Mouse (Mus musculus): ENCODE data around the gene Cfap43. TPM values are rescaled to one million over a fixed set of nuclear protein-coding genes. Genes with fewer than 3 reads are reported as not detected.

Cfap43 gene
- polyA plus RNA-seq, 1 experiment from 2014 or later: 0.15 TPM

DNA sequence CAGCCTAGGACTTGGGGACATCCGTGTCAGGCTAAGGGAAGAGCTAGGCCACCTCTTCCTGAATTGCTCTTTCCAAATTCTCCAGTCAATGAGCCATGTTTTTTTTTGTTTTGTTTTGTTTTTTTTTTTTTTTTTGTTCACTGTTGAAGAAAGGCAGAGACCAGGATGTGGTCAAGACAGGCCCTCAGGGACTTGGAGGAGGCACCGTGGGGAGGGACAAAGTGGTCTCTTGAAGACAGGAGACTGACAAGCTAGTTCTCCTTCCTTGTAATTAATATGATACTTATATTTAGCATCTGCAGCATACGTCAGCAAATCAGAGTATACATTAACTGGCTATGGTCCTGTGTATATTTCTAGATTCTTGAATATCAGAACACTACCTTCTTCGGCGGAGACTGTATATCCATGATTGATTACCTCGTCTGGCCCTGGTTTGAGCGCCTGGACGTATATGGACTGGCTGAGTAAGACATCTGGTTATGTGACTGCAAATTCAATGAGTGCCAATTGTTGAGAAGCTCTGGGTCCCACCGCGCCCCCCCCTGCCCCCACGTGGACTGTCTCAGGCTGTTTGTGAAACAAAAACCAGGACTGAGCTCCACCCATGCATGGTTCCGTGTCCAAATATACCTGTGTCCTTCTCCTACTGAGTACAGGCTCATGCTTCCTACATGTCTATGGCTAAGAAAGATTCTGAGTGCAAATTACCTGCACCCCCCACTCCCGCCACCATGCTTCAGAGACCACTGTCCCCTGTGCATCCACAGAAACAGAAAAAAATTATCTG lies 34.6 kb downstream of the Cfap43 start:
- Histone ChIP-seq H3K36me3 (ENCODE audit: control insufficient read depth, insufficient read depth, low read length) (no peaks in the 10 kb centered on the region; the same call in 1 of the 2 replicates), H3K27me3 (replicated peaks; ENCODE audit: control insufficient read depth, insufficient read depth, low read length) (no peaks in the 10 kb centered on the region), H3K4me2 (ENCODE audit: low read depth, low read length) (no peak overlapping the region), H3K4me3 (ENCODE audit: low read length) (no peak overlapping the region), H3K4me1 (ENCODE audit: control insufficient read depth, insufficient read depth, low read length) (no peaks in the 10 kb centered on the region; the same call in 1 of the 2 replicates), H3K9ac (ENCODE audit: low read depth, low read length) (no peak overlapping the region), H3K27ac (ENCODE audit: low read length) (no peak overlapping the region), H3K9me3 (ENCODE audit: control insufficient read depth, low read length) (no peaks in the 10 kb centered on the region)
- ATAC-seq: no peak
- WGBS: 65% methylated on average over 13 of the region's 13 CpGs

- no peak overlapping the region for H3K4me2 ChIP-seq (ENCODE audit: low read depth, low read length)
- no peaks in the 10 kb centered on the region for H3K9me3 ChIP-seq (ENCODE audit: control insufficient read depth, low read length)
- no peaks in the 10 kb centered on the region for H3K36me3 ChIP-seq (ENCODE audit: control insufficient read depth, insufficient read depth, low read length)
- H3K27me3 ChIP-seq (replicated peaks; ENCODE audit: control insufficient read depth, insufficient read depth, low read length): no peaks in the 10 kb centered on the region
- WGBS: 46% methylated on average over 9 of the region's 9 CpGs
- H3K4me1 ChIP-seq (ENCODE audit: control insufficient read depth, insufficient read depth, low read length): no peaks in the 10 kb centered on the region; the same call in 1 of the 2 replicates
- H3K27ac ChIP-seq (ENCODE audit: low read length): no peak overlapping the region
- ATAC-seq: peak; percentile 33; the same call in 1 of the 2 replicates
- H3K9ac ChIP-seq (ENCODE audit: low read depth, low read length): no peak overlapping the region
- H3K4me3 ChIP-seq (ENCODE audit: low read length): no peak overlapping the region
Observed at GRCm38 (mm10) chr19:47882882-47883254, 36.2 kb downstream of the Cfap43 start.

DNA sequence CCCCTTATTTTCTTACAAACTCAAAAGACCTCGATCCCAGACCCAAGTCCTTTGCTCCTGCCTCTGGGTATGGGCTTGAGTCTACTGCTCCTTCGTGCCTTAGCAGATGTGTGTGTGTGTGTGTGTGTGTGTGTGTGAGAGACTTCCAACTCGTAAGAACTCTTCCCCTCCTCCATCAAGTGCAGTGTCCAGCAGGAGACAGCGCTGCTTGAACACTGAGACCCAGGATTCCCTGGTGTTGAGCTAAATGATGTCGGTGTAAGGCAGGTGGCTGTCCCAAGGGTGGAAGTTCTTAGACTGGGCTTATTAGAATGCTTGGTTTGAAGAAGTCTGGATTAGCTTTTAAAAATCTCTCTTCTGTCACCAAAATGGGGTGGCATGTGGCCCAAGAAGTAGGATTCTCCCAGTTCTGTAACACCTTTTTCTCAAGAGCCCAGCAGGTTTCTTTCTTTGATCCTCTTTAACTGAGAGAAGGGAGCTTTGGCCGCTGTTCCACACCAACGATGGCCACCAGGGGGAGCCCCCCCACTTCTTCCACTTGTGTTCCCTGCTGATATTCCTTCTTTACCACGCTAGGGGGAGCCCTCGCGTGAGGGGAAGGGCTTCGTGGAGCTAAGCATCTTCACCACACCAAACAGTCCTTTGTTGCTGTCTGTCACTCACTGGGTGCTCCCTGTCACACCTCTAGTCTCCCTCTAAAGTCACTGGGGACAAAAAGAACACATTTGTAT lies 36.8 kb downstream of the Cfap43 start:
- Histone ChIP-seq H3K36me3 (ENCODE audit: control insufficient read depth, insufficient read depth, low read length) (no peaks in the 10 kb centered on the region), H3K4me1 (ENCODE audit: control insufficient read depth, insufficient read depth, low read length) (no peaks in the 10 kb centered on the region; the same call in 1 of the 2 replicates), H3K27me3 (replicated peaks; ENCODE audit: control insufficient read depth, insufficient read depth, low read length) (no peaks in the 10 kb centered on the region), H3K4me2 (ENCODE audit: low read depth, low read length) (no peak overlapping the region), H3K9ac (ENCODE audit: low read depth, low read length) (no peak overlapping the region), H3K9me3 (ENCODE audit: control insufficient read depth, low read length) (no peaks in the 10 kb centered on the region), H3K4me3 (ENCODE audit: low read length) (no peak overlapping the region), H3K27ac (ENCODE audit: low read length) (no peak overlapping the region)
- peak; percentile 66 for ATAC-seq
- WGBS: 25% methylated on average over 11 of the region's 11 CpGs

DNA sequence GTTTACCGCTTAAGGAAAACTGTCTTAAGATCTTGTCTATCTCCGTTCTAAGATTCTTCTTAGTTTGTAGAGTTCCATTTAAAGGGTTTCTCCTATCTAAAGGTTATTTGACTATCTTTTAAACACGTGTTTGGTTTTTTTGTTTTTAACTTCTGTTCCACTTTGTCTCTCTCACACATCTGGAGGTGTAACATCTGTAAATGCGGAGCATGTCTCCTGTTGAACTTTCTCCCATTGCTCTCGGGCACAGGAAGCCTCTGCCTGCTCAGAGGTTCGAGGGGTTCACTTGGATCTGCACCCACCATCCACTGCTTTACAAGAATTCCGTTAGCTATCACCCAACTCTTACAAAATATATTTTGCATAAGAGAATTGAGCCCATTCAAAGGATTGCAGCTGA lies 37.5 kb downstream of the Cfap43 start:
- 75% methylated on average over 7 of the region's 7 CpGs for WGBS
- Histone ChIP-seq H3K9me3 (ENCODE audit: control insufficient read depth, low read length) (no peaks in the 10 kb centered on the region), H3K4me3 (ENCODE audit: low read length) (no peak overlapping the region), H3K4me2 (ENCODE audit: low read depth, low read length) (no peak overlapping the region), H3K4me1 (ENCODE audit: control insufficient read depth, insufficient read depth, low read length) (no peaks in the 10 kb centered on the region; the same call in 1 of the 2 replicates), H3K9ac (ENCODE audit: low read depth, low read length) (no peak overlapping the region), H3K27ac (ENCODE audit: low read length) (no peak overlapping the region), H3K27me3 (replicated peaks; ENCODE audit: control insufficient read depth, insufficient read depth, low read length) (no peaks in the 10 kb centered on the region), H3K36me3 (ENCODE audit: control insufficient read depth, insufficient read depth, low read length) (no peaks in the 10 kb centered on the region)
- ATAC-seq: no peak

DNA sequence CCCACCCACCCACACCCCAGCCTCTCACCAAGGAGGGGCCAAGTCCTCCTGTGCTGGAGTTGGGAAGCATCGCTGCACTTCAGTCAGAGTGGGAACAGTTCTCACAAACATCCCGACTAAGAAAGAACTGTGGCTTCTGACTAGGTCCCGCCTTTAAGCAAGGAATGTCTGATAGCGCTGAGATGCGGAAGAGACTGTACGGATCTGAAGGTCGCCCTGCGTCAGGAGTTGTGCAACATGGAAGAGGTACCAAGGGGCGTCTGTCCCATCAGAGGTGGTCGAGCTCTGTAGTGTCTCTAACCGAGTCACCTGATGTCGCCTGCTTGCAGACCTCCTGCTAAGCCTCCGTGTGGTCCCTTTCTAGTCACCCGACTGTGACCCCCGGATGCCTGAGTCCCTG lies 42.8 kb downstream of the Cfap43 start:
- ATAC-seq: peak; percentile 61
- no peak overlapping the region for H3K9ac ChIP-seq (ENCODE audit: low read depth, low read length)
- 52% methylated on average over 15 of the region's 15 CpGs for WGBS
- H3K4me2 ChIP-seq (ENCODE audit: low read depth, low read length): no peak overlapping the region
- no peaks in the 10 kb centered on the region for H3K36me3 ChIP-seq (ENCODE audit: control insufficient read depth, insufficient read depth, low read length)
- no peaks in the 10 kb centered on the region for H3K27me3 ChIP-seq (replicated peaks; ENCODE audit: control insufficient read depth, insufficient read depth, low read length)
- H3K4me1 ChIP-seq (ENCODE audit: control insufficient read depth, insufficient read depth, low read length): no peaks in the 10 kb centered on the region
- no peaks in the 10 kb centered on the region for H3K9me3 ChIP-seq (ENCODE audit: control insufficient read depth, low read length)
- no peak overlapping the region for H3K27ac ChIP-seq (ENCODE audit: low read length)
- H3K4me3 ChIP-seq (ENCODE audit: low read length): no peak overlapping the region

GRCm38 (mm10) chr19:47871515-47871914 lies 47.6 kb downstream of the Cfap43 start:
- no peak overlapping the region for H3K27ac ChIP-seq (ENCODE audit: low read length)
- no peaks in the 10 kb centered on the region for H3K27me3 ChIP-seq (replicated peaks; ENCODE audit: control insufficient read depth, insufficient read depth, low read length)
- no peaks in the 10 kb centered on the region for H3K9me3 ChIP-seq (ENCODE audit: control insufficient read depth, low read length)
- ATAC-seq: no peak
- no peaks in the 10 kb centered on the region for H3K36me3 ChIP-seq (ENCODE audit: control insufficient read depth, insufficient read depth, low read length)
- 33% methylated on average over 10 of the region's 10 CpGs for WGBS
- H3K4me1 ChIP-seq (ENCODE audit: control insufficient read depth, insufficient read depth, low read length): no peaks in the 10 kb centered on the region
- H3K4me2 ChIP-seq (ENCODE audit: low read depth, low read length): no peak overlapping the region
- no peak overlapping the region for H3K4me3 ChIP-seq (ENCODE audit: low read length)
- no peak overlapping the region for H3K9ac ChIP-seq (ENCODE audit: low read depth, low read length)

GRCm38 (mm10) chr19:47870102-47870666 lies 48.9 kb downstream of the Cfap43 start:
- H3K27me3 ChIP-seq (replicated peaks; ENCODE audit: control insufficient read depth, insufficient read depth, low read length): no peaks in the 10 kb centered on the region
- no peak overlapping the region for H3K4me3 ChIP-seq (ENCODE audit: low read length)
- 69% methylated on average over 7 of the region's 7 CpGs for WGBS
- no peak overlapping the region for H3K27ac ChIP-seq (ENCODE audit: low read length)
- H3K9me3 ChIP-seq (ENCODE audit: control insufficient read depth, low read length): no peaks in the 10 kb centered on the region
- no peak overlapping the region for H3K4me2 ChIP-seq (ENCODE audit: low read depth, low read length)
- no peak overlapping the region for H3K9ac ChIP-seq (ENCODE audit: low read depth, low read length)
- no peaks in the 10 kb centered on the region for H3K4me1 ChIP-seq (ENCODE audit: control insufficient read depth, insufficient read depth, low read length)
- ATAC-seq: no peak
- H3K36me3 ChIP-seq (ENCODE audit: control insufficient read depth, insufficient read depth, low read length): no peaks in the 10 kb centered on the region

DNA sequence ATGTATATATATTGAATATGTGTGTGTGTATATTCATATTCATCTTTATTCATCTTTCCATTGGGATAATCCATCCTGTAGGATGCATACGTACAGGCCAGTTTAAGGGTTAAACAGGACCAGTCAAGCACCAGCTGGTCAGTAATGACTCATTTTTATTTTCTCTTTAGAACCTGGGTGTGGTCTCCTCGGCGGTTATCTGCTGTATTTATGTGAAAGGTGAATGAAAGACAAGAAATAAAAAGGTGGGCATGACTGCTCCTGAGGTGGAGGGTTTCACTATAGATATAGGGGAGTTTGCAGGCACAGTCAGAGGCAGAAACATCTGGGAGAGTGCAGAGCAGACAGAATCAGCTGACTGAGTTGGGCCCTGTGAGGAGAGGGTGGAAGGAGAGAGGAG lies 49.6 kb downstream of the Cfap43 start:
- Histone ChIP-seq H3K27ac (ENCODE audit: low read length) (no peak overlapping the region), H3K36me3 (ENCODE audit: control insufficient read depth, insufficient read depth, low read length) (0 out of 2 replicates have a peak, but pooled peaks cover under 1% of the 10 kb centered on the region), H3K4me1 (ENCODE audit: control insufficient read depth, insufficient read depth, low read length) (no peaks in the 10 kb centered on the region), H3K9ac (ENCODE audit: low read depth, low read length) (no peak overlapping the region), H3K4me3 (ENCODE audit: low read length) (no peak overlapping the region), H3K4me2 (ENCODE audit: low read depth, low read length) (no peak overlapping the region), H3K27me3 (replicated peaks; ENCODE audit: control insufficient read depth, insufficient read depth, low read length) (no peaks in the 10 kb centered on the region), H3K9me3 (ENCODE audit: control insufficient read depth, low read length) (no peaks in the 10 kb centered on the region)
- ATAC-seq: no peak
- 38% methylated on average over 3 of the region's 3 CpGs for WGBS

DNA sequence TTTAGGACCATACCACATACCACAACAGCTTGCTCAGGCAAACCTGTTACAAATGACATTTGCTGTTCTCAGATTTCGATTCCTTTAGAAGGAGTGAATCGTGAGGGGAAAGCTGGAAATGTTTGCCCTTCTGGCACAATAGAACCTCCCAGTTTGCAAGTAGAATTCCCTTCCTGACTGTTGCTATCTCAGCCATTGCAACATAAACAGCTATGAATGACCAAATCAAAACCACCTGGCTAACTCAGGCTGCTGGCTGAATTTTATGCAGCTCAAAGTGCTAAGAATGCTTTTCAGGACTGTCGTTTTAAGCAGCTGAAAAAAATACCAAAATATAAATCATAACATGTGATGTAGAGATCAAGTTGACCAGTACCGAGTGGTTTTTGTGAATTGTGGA lies 50.1 kb downstream of the Cfap43 start:
- 60% methylated on average over 4 of the region's 4 CpGs for WGBS
- no peak overlapping the region for H3K27ac ChIP-seq (ENCODE audit: low read length)

More for the DNA sequence above, 50.1 kb downstream of the Cfap43 start:
- no peak for ATAC-seq
- Histone ChIP-seq H3K9me3 (ENCODE audit: control insufficient read depth, low read length) (no peaks in the 10 kb centered on the region), H3K4me3 (ENCODE audit: low read length) (no peak overlapping the region), H3K36me3 (ENCODE audit: control insufficient read depth, insufficient read depth, low read length) (0 out of 2 replicates have a peak, but pooled peaks cover 6% of the 10 kb centered on the region), H3K27me3 (replicated peaks; ENCODE audit: control insufficient read depth, insufficient read depth, low read length) (no peaks in the 10 kb centered on the region), H3K9ac (ENCODE audit: low read depth, low read length) (no peak overlapping the region), H3K4me2 (ENCODE audit: low read depth, low read length) (no peak overlapping the region), H3K4me1 (ENCODE audit: control insufficient read depth, insufficient read depth, low read length) (no peaks in the 10 kb centered on the region)
